Mouse (Mus musculus) G1E (cell line): ENCODE data around the gene Abhd12b.

Source experiments
- CTCF ChIP-seq: IDR thresholded peaks from 2 replicates; pipeline ENCODE4 v1.5.1; 2012; ENCODE audit warnings: low read depth, low read length, inconsistent platforms, mixed read lengths
- GATA1 ChIP-seq: IDR thresholded peaks from 2 replicates; pipeline ENCODE4 v1.6.1; 2012; ENCODE audit warnings: borderline replicate concordance, low read length, inconsistent platforms, mixed read lengths
- GATA2 ChIP-seq: IDR thresholded peaks from 2 replicates; pipeline ENCODE4 v1.6.1; 2012; ENCODE audit warnings: low read depth, low read length, inconsistent platforms, borderline replicate concordance
- POLR2AphosphoS5 ChIP-seq: IDR thresholded peaks from 2 replicates; pipeline ENCODE4 v1.6.1; 2012; ENCODE audit warnings: low read depth, low read length, inconsistent platforms; ENCODE audit not compliant: insufficient replicate concordance
- TAL1 ChIP-seq: conservative IDR thresholded peaks from 2 replicates; pipeline ENCODE4 v1.6.1; 2012; ENCODE audit warnings: low read depth, low read length, inconsistent platforms, mixed read lengths

GRCm38 (mm10) chr12:70167950-70168349, 14.0 kb downstream of the Abhd12b start:
- TF ChIP-seq CTCF (no peak), GATA1 (no peak), TAL1 (no peak), POLR2AphosphoS5 (no peak), GATA2 (no peak)
